Mouse (Mus musculus) liver, postnatal 0 days (tissue): ENCODE data around the gene Tlk1.

ENCODE experiments used
- CTCF ChIP-seq: sonication (generic); IDR thresholded peaks from 2 replicates; pipeline ENCODE4 v1.5.1; 2016; ENCODE audit warnings: antibody characterized with exemption, low read depth
- EP300 ChIP-seq: IDR thresholded peaks from 2 replicates; pipeline ENCODE4 v1.6.1; 2016; ENCODE audit warnings: antibody characterized with exemption, low read depth, mild to moderate bottlenecking

- TF ChIP-seq CTCF (no peak), EP300 (no peak)
Measured at GRCm38 (mm10) chr2:70764734-70765133, 60.8 kb downstream of the Tlk1 start.
